Mouse (Mus musculus) CH12.LX (cell line): ENCODE measurements around the gene Gm3591. TPM values are rescaled to one million over a fixed set of nuclear protein-coding genes. Genes with fewer than 3 reads are reported as not detected.
"Not testable (repeated sequence)": the region's sequence is repeated elsewhere in the genome, so short reads cannot be mapped to it uniquely, and the experiment has no call there.

ENCODE experiments used
- DNase-seq: peaks from one replicate; pipeline ENCODE4 v3.0.0-alpha.2; 2013; ENCODE audit errors: extremely low read depth
- H3K27ac ChIP-seq: 2 replicates; pipeline ENCODE4 v1.5.1; 2012; ENCODE audit warnings: low read depth, mild to moderate bottlenecking, control low read depth, moderate library complexity; ENCODE audit not compliant: insufficient read depth
- H3K27me3 ChIP-seq: replicated peaks from 2 replicates; pipeline ENCODE3; 2012; ENCODE audit warnings: inconsistent platforms
- H3K36me3 ChIP-seq, 2 experiments: replicated peaks in 1 of 2; 2 replicates each; pipeline versions ENCODE3 to v1.6.1; 2012; ENCODE audit warnings: inconsistent platforms in 1 of 2, low read length in 1 of 2, mild to moderate bottlenecking in 1 of 2, mixed read lengths in 1 of 2, moderate library complexity in 1 of 2; ENCODE audit not compliant: control insufficient read depth in 1 of 2, insufficient read depth in 1 of 2
- H3K4me1 ChIP-seq, 2 experiments: 2 replicates each; pipeline ENCODE4 v1.6.1; 2012; ENCODE audit warnings: inconsistent platforms in 1 of 2, moderate library complexity in 1 of 2; ENCODE audit not compliant: insufficient read depth in 2 of 2, control insufficient read depth in 1 of 2
- H3K4me2 ChIP-seq: 2 replicates; pipeline ENCODE4 v1.6.1; 2012; ENCODE audit warnings: low read depth, mild to moderate bottlenecking, control low read depth; ENCODE audit not compliant: poor library complexity, insufficient read depth, severe bottlenecking
- H3K4me3 ChIP-seq, 3 experiments: fragments of 150-350 bp in 1 of 3; sonication (generic) in 1 of 3; replicated peaks in 1 of 3; 2 replicates each; pipeline versions ENCODE3 to v1.5.1; 2011 to 2012; ENCODE audit warnings: low read depth in 2 of 3, low read length in 2 of 3, mild to moderate bottlenecking in 2 of 3, moderate library complexity in 2 of 3, control low read depth in 1 of 3, improper control_type of control experiment in 1 of 3, inconsistent platforms in 1 of 3, mixed read lengths in 1 of 3; ENCODE audit not compliant: poor library complexity in 1 of 3
- H3K79me2 ChIP-seq: replicated peaks from 2 replicates; pipeline ENCODE4 v1.6.1; 2012; ENCODE audit warnings: mild to moderate bottlenecking, moderate library complexity; ENCODE audit not compliant: control insufficient read depth, poor library complexity, insufficient read depth, severe bottlenecking; ENCODE audit errors: extremely low read depth
- H3K9ac ChIP-seq: 2 replicates; pipeline ENCODE4 v1.6.1; 2012; ENCODE audit warnings: low read depth, mild to moderate bottlenecking, control low read depth, moderate library complexity; ENCODE audit not compliant: insufficient read depth
- H3K9me3 ChIP-seq: replicated peaks from 2 replicates; pipeline ENCODE3; 2012; ENCODE audit warnings: low read length, inconsistent platforms, mixed read lengths
- dilution Hi-C: fragments of 300-500 bp; cut with MboI; formaldehyde crosslinking; loops from 2 replicates; pipeline ENCODE4 v1.14.3; 2020; ENCODE audit warnings: low sequenced_read_pairs; ENCODE audit not compliant: extremely low pct_unique_long_range_greater_than_20kb, extremely low pct_ligation_motif_present
- in situ Hi-C: fragments of 300-500 bp; cut with MboI; formaldehyde crosslinking; loops from 3 replicates; pipeline ENCODE4 v1.14.3; 2019; ENCODE audit warnings: low sequenced_read_pairs, low pct_ligation_motif_present, low pct_unique_long_range_greater_than_20kb, mixed read lengths
- polyA plus RNA-seq: library from polyadenylated mRNA; unstranded; fragments of >175 nt; gene quantifications from 2 replicates; pipeline ENCODE4 v1.2.1, GENCODE M21; 2012; ENCODE audit warnings: low read depth; ENCODE audit not compliant: insufficient read length
- total RNA-seq, 2 experiments: library from RNA; depleted of rRNA; stranded (reverse); fragments of 300-350 nt in 1 of 2; fragments of >200 nt in 1 of 2; gene quantifications; 2 replicates each; pipeline ENCODE4 v1.2.3; 2012 to 2014

Gene Gm3591
- total RNA-seq (2012; rRNA removed): not detected in 2 replicates
- total RNA-seq (2014; rRNA removed): not detected in 2 replicates
- polyA plus RNA-seq: not detected in 2 replicates

DNA sequence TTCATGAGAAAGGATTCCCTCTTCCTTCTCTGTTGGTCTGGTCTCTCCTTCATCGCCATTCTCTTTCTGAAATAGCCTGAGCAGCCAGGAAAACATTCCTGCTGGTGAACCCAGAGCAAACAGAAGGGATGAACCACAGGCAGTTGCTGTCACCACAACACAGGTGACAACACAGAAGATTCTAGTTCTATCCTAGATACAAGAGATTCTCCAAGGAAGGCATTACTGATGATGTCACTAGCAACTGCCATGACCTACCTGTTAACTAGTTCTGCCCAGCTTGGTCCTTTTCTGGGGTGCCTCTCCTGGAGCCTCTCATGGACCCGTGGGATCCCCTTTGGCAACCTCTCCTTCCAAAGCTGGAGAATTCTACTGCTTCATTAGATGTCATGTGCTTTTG is at the start of gene Gm3591:
Gene Gm3591 (minus strand): TSS at position 101 of the 400 bp plus-strand sequence.
- dilution Hi-C loops, H3K4me2 ChIP-seq: not testable (repeated sequence)

DNA sequence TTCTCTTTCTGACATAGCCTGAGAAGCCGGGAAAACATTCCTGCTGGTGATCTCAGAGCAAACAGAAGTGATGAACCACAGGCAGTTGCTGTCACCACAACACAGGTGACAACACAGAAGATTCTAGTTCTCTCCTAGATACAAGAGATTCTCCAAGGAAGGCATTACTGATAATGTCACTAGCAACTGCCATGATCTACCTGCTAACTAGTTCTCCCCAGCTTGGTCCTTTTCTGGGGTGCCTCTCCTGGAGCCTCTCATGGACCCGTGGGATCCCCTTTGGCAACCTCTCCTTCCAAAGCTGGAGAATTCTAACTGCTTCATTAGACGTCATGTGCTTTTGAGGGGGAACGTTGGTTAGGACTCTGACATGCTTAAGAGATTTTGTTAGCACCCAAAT is 32.2 kb upstream of the Gm3591 start, which contains the start of gene Gm3594:
Gene Gm3594 (minus strand): TSS at position 101 of the 400 bp plus-strand sequence.
- H3K4me2 ChIP-seq, in situ Hi-C loops, H3K4me3 ChIP-seq, H3K27me3 ChIP-seq, dilution Hi-C loops, H3K9ac ChIP-seq, H3K36me3 ChIP-seq, DNase-seq, H3K9me3 ChIP-seq, H3K4me1 ChIP-seq, H3K79me2 ChIP-seq, H3K27ac ChIP-seq: not testable (repeated sequence)

More for the DNA sequence above, at the start of gene Gm3591:
- H3K4me1 ChIP-seq, DNase-seq, H3K27ac ChIP-seq, H3K36me3 ChIP-seq, in situ Hi-C loops, H3K4me3 ChIP-seq, H3K9me3 ChIP-seq, H3K27me3 ChIP-seq, H3K79me2 ChIP-seq, H3K9ac ChIP-seq: not testable (repeated sequence)

DNA sequence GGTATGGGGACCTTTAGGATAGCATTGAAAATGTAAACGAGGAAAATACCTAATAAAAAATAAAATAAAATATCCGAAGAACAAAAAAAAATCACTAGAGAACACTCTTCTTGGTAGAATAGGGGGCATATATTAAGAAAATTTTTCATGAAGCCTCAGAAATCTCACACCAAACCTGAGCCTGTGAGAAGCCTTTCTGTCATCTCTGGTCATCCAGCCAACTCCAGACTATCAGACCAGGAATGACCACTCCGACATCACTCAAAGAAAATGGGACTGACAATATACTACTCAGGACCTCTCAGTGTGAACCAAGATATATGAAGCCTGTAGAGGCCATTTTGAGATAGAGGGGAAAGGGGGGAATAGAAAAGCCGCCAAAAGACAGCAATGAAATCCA is 28.5 kb upstream of the Gm3591 start:
- H3K4me2 ChIP-seq, H3K27me3 ChIP-seq, H3K4me3 ChIP-seq, H3K4me1 ChIP-seq, H3K36me3 ChIP-seq, H3K9me3 ChIP-seq, dilution Hi-C loops, in situ Hi-C loops, H3K27ac ChIP-seq, DNase-seq, H3K9ac ChIP-seq, H3K79me2 ChIP-seq: not testable (repeated sequence)

DNA sequence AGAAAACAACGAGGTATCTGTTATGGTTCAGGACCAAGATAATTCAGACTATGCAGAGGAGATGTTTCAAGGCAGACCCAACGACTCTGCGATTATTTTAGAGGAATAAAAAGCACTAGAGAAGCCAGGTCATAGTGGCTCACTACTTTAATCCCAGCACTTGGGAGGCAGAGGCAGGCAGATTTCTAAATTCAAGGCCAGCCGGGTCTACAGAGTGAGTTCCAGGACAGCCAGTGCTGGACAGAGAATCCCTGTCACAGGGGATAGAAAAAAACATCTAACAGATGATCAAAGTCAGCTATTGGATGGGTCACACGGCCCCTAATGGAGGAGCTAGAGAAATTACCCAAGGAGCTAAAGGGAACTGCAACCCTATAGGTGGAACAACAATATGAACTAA is 27.9 kb upstream of the Gm3591 start:
- H3K36me3 ChIP-seq, H3K27ac ChIP-seq, DNase-seq, H3K4me2 ChIP-seq, dilution Hi-C loops, H3K27me3 ChIP-seq, H3K4me1 ChIP-seq, H3K79me2 ChIP-seq, H3K4me3 ChIP-seq, H3K9ac ChIP-seq, H3K9me3 ChIP-seq, in situ Hi-C loops: not testable (repeated sequence)

DNA sequence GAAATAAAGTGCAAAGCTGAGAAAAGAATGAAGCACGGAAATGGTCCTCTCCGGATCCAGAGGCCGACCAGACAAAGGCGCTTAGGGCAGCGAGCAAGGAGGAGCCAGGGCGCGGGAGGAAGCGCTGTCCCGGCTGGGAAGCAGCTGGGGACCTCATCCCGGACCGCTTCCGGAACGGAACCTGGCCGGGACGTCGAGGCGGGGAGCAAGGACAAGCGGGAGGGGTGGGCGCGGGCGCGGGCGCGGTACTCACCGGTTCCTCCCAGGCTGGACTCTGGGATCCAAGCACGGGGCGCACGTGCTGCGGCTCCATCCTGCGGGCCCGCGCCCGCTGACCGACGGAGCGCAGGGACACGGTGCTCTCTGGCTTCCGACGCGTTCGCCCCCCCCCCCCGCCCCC is 14.5 kb upstream of the Gm3591 start:
- in situ Hi-C loops, H3K4me3 ChIP-seq, H3K27ac ChIP-seq, H3K4me2 ChIP-seq, DNase-seq, H3K36me3 ChIP-seq, H3K27me3 ChIP-seq, H3K79me2 ChIP-seq, H3K9ac ChIP-seq, dilution Hi-C loops, H3K4me1 ChIP-seq, H3K9me3 ChIP-seq: not testable (repeated sequence)

- H3K27me3 ChIP-seq, H3K4me1 ChIP-seq, dilution Hi-C loops, H3K27ac ChIP-seq, H3K9me3 ChIP-seq, H3K4me3 ChIP-seq, H3K79me2 ChIP-seq, DNase-seq, in situ Hi-C loops, H3K36me3 ChIP-seq, H3K9ac ChIP-seq, H3K4me2 ChIP-seq: not testable (repeated sequence)
These were observed 14.1 kb upstream of the Gm3591 start for GRCm38 (mm10) chr14:6426353-6426752.
